Mouse (Mus musculus) CD8-positive naive resting alpha-beta T cell, adult 2 months (primary cell): Measurements from ENCODE around the gene 1700012B07Rik.

Experiments used
- DNase-seq, 2 experiments: peaks; one replicate each; pipeline ENCODE4 v3.0.0; 2022; ENCODE audit warnings: low read depth in 2 of 2, low spot score in 2 of 2

Gene 1700012B07Rik

DNA sequence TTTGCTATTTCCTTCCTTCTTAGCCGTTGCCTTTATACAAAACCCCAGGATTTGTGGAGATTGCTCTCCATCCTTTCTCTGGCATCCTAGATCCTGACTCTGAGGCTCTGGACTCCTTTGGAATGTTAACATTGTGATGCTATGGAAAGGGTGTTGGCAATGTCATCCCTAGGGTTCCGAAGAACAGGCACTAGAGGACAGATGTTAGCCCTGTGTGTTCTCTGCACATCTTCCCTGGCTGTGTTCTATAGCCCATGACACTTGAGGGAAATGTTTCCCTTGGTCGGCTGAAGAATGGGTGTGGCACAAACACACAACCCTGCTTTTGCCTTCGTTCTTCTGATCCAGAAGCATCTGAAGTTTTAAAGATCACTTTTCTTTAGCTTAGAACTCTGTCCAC is at the start of gene 1700012B07Rik:
Gene 1700012B07Rik (minus strand): TSS at position 101 of the 400 bp plus-strand sequence.
- DNase-seq: no peak

- no peak for DNase-seq
These were observed 48.9 kb upstream of the 1700012B07Rik start for GRCm38 (mm10) chr11:109876767-109877166.

DNA sequence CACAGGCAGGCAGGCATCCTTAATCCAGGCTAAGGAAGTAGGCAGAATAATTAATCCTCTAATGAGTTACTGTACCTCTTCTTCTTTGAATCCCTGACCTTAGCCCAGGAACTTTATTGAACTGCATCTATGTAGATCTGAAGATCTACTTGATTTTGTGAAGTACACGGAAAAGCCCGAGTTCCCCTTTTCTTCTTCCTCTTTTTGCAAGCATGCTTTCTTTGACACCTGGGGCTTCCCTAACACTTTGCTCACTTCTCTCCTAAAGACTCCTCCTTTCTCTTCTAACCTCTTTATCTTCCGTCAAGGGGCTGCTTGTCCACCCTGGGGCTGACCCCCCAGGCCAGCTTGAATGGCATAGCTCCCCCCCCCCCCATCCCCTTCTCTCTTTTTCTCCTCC is 48.0 kb upstream of the 1700012B07Rik start:
- DNase-seq: no peak

DNA sequence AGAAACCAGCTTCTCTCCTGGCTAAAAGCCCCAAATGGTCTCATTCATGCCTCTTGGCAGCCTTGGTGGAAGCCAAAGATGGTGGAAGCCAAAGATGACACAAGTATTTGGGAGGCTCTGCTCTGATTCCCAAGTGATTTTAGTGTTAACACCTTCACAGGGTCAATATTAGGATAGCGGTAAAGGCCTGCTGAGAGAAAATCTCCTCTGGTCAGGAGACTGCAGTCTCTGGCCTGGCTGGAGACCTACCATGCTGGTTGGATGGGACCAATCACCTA is 47.6 kb upstream of the 1700012B07Rik start:
- DNase-seq: no peak

DNA sequence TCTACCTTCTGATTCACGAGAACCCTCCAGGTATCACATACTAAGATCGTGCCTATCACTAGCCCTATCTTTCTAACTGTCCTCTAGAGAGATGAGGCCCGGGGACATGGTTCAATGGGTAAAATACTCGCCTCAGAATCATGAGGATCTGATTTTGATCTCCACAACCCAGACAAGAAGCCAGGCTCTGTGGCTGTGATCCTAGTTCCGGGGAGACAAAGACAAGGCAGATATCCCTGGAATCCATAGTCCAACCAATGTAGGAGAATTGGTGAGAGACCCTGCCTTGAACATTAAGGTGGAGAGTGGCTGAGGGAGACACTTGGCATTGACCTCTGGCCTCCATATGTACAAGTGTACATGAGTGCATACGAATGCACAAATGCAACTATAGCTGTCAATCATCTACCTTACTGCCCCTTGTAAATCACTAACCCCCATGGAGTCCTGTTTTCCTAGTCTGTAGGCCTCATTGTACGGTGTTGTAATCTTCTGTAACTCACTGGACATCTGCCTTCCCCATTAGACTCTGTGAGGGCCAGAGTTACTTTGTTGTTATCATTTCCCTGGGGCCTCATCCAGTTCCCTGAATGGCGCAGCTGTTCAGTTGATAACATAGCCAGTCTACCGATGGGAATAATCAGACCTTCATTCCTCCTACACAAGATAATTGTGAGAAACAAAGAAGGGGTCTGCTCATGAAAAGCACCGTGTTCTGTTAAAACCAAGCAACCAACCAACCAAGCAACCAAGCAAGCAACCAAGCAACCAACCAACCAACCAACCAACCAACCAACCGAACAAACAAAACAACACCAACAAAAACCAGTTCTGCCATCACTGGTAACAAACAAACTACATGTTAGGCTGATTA is 47.0 kb upstream of the 1700012B07Rik start:
- no peak for DNase-seq

- DNase-seq: no peak
These were observed 46.2 kb upstream of the 1700012B07Rik start for GRCm38 (mm10) chr11:109873852-109874610.

DNA sequence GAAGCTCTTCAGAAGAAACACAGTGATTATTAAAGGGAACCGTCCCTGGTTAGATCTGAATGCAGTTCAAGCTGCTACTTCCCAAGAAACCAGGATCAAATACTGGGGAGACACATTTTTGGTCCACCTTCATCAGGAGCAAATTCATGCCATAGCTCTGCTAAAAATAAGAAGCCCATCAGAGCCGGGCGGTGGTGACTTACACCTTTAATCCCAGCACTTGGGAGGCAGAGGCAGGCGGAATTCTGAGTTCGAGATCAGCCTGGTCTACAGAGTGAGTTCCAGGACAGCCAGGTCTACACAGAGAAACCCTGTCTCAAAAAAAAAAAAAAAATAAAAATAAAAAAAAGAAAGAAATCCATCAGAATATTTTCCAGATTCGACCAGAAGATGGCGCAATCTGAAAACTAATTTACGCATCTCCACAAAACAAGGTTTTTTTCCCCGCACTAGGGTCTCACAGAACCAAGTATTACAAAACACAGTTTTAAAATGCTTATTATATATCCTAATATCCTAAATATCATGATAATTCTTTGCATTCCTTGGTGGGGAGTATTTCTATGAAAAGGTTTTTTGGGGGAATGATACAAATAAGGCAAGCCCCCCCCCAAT is 45.4 kb upstream of the 1700012B07Rik start:
- DNase-seq: no peak

GRCm38 (mm10) chr11:109872674-109873073 is 44.8 kb upstream of the 1700012B07Rik start:
- no peak for DNase-seq

DNA sequence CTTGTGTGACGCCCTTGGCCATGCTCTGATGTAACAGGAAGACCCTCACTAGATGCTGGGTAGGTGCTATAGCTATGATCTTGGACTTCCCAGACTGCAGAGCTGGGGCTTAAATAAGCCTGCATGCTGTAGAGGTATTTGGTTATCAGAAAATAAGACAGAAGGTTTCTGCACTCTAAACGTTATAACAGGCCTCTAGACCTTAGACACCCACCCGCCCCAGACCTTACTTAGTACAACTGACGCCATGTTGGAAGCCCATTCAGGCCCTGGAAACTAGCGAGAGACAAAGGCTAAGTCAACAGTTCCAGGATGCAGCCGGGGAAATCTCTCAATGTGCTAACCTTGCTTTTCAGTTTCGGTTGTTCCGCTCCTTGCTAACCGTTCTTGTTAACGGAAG is 44.2 kb upstream of the 1700012B07Rik start:
- no peak for DNase-seq

DNA sequence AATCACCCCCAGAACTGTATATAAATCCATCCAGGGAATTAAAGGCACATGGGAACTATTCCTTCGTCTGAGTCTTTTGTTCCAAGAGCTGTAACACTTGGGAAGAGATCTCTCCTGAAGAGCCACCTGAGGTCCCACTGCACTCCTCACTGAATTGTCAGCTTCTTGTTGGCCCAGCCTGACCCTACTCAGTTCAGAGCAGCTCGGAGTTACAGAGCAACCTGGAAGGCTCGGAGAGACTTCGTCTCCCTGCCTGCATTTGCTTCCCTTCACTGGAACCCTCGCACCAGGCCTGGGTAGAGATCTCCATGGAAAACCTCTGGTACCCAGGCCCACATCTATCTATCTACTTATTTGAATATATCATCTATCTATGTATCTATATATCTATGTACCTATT is 40.0 kb upstream of the 1700012B07Rik start:
- no peak for DNase-seq

DNA sequence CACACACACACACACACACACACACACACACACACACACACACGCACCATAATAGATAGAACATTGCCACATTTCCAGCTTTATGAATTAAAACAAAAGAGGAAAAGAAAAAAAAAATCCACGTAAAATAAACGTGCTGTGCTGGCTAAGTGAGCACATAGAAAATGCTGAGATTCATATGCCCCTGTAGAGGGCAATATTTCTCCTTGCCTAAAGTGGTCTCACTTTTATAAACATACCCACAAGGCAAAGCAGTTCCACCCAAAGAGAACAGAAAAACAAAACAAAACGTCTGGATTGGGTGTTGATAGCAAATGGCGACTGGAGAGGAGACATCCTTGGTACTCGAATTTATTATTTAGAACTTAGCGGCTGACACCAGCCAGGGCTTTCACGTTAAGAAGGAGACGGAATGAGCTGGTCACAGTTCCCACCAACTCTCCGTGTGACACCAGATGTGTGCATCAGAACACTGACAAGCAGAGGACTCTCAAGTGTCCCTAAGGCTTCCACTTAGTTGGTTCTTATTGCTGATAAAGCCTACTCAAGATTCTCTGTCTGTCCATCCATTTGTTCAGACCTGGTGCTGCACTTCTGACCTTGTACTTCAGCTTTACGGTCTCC is 38.8 kb upstream of the 1700012B07Rik start:
- no peak for DNase-seq

DNA sequence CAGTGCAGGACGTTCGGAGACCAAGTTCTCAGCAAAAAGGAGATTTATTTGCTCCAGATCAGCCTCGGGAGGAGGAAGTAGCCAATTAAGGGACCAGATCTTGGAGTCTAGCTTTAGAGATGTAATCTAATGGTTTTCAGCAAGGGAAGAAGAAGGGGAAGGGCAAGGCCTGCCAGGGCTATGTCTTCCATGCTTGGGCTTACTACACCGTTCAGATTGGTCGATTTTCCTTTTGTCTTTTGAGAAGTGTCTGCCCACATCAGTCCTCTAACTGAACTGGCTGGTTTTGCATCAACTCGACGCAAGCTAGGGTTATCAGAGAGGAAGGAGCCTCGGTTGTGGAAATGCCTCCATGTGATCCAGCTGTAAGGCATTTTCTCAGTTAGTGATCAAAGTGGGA is 37.7 kb upstream of the 1700012B07Rik start:
- DNase-seq: no peak

GRCm38 (mm10) chr11:109863951-109864350 is 36.1 kb upstream of the 1700012B07Rik start:
- no peak for DNase-seq

- DNase-seq: peak; percentile 46 to 49
These were observed 35.4 kb upstream of the 1700012B07Rik start for GRCm38 (mm10) chr11:109863194-109863746.

- peak; percentile 78 to 82 for DNase-seq
These were observed 32.7 kb upstream of the 1700012B07Rik start for GRCm38 (mm10) chr11:109860508-109860907.

GRCm38 (mm10) chr11:109859939-109860469 is 32.2 kb upstream of the 1700012B07Rik start:
- peak; percentile 66 to 69 for DNase-seq

GRCm38 (mm10) chr11:109859441-109859840 is 31.6 kb upstream of the 1700012B07Rik start:
- DNase-seq: no peak

DNA sequence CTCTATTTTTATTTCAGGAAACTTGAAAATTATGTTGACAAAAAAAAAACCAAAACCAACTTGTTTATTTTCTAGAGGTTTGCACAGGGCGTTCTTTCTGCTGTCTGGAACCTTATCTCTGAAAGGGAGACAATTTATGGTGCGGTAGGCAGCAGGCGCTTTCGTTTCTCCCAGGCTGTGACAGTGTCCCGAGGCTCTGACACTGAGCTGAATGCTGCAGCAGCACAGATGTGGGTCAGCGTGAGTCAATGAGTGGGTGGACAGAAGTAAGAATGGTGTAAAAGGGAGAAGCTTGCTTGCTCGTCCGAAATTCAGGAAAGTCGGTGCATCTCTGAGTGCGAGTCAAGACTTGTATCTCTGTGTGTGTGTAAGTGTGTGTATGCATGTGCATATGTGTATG is 29.2 kb upstream of the 1700012B07Rik start:
- DNase-seq: no peak

GRCm38 (mm10) chr11:109854056-109854455 is 26.2 kb upstream of the 1700012B07Rik start:
- DNase-seq: no peak

DNA sequence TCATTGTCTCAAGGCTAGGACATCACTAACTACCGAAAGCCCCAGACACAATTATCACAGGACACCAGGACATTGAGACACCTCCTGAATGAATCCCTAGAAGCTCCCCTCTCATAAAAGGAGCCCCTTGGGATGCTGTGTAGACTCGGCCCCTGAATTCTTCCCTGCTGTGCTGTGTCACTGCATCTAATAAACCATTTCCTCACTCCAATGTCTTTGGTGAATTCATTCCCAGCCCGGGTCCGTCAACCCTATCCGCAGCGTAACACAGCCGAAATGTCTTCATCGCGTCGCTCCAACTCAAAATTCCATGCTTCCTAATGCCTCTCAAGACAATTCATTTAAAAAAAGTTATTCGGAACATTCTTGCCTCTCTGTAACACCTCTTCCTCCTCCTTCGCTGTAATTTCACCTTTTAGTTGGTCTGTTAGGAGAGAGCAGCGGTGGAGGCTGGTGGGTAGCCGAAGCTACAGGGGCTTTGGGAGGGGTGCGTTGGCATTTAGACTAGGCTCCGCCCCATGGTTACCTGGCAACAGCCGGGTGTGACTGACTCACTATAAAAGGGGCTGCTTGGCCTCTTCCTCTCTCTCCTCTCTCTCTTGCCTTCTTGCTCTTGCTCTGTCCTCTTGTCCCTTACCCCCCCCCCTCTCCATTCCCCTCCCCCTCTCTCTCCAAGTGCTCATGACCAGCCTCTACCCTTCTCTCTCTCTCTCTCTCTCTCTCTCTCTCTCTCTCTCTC is 25.6 kb upstream of the 1700012B07Rik start:
- DNase-seq: no peak
